Mouse (Mus musculus) kidney, adult 2 months (tissue): Measurements from ENCODE around the gene Tuba1c.

Source experiments
- CTCF ChIP-seq: fragments of 200-500 bp; conservative IDR thresholded peaks from 2 replicates; pipeline ENCODE4 v1.5.1; 2011; ENCODE audit warnings: low read depth, mild to moderate bottlenecking, control low read depth, low read length, moderate library complexity, mixed read lengths; ENCODE audit not compliant: insufficient read depth, insufficient read length
- POLR2A ChIP-seq: fragments of 200-500 bp; IDR thresholded peaks from one replicate; pipeline ENCODE4 v1.6.1; 2011; ENCODE audit warnings: low read depth, low read length, control low read depth

DNA sequence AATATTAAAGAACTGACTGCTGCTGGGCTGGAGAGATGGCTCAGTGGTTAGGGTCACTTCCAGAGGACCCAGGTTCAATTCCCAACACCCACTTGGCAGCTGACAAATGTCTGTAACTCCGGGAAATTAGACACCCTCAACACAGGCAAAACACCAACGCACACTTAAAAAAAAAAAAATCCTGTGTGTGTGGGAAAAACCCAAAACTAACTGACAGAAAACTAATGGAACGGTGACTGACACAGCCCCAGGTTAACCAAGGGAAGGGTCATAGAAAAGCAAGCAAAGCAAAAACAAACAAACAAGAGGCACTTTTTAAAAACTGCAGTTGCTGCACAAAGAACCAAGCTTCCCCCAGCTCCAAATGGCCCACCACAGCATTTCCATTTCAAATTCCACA, 17.7 kb upstream of the Tuba1c start:
- TF ChIP-seq CTCF (no peak), POLR2A (no peak)
